Mouse (Mus musculus) erythroblast, embryonic 14.5 days (primary cell): ENCODE data around the gene Olfr560.

Experiments used
- GATA1 ChIP-seq: IDR thresholded peaks from 2 replicates; pipeline ENCODE4 v1.6.1; 2012; ENCODE audit warnings: low read length, inconsistent platforms, mixed read lengths
- TAL1 ChIP-seq: IDR thresholded peaks from 3 replicates; pipeline ENCODE4 v1.6.1; 2012; ENCODE audit warnings: low read length, inconsistent platforms, mixed read lengths

DNA sequence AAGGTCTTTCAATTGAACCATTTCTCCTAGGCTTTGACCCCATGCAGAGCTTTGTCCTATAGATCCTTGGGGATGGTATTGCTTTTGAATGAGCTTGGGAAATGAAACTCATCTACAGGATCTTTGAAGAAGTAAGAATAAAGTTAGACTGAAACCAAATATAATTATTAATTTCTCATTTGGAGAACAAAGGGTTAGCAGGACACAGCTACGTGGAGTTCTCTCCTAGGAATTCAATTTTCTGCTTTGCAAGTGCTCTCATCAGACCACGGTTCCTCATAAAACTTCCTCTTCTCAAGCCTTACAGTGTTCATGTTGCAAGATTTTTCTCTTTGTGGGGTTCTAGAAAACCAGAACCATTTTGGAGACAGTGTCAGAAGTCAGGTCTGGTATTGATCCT is 11.8 kb upstream of the Olfr560 start, which contains the start of gene Olfr561:
- TF ChIP-seq GATA1 (no peak), TAL1 (no peak)
